Mouse (Mus musculus): Measurements from ENCODE around the gene Plce1.

Plce1 gene

DNA sequence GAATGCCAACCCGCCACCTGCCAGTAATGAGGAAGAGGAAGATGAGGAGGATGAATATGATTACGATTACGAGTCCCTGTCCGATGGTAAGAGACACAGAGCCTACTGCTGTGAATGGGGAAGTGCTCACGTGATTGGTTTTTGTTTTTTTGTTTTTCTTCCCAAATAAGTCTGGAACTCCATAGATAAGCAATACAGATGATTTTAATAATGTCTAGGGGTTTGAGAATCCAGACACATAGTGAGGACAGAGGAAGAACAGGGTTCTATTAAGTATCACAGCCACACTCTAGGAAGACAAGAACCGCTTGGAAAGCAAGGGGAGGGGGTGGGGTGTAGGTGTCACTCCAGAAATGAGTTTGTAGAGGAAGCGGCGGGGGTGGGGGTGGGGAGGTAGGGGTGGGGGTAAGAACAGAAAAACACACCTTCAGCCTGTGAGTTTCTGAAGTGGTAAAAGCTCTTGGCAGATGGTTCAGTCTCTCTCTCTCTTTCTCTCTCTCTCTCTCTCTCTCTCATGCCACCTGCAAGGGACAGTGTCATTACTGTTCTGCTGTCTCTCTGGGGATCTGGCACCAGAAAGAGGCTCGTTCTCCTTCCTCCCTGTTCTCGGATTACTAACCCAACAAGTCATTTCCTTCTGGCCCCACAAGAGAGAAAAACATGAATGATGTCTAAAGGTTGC, 265.0 kb downstream of the Plce1 start:
- no peak for DNase-seq

DNA sequence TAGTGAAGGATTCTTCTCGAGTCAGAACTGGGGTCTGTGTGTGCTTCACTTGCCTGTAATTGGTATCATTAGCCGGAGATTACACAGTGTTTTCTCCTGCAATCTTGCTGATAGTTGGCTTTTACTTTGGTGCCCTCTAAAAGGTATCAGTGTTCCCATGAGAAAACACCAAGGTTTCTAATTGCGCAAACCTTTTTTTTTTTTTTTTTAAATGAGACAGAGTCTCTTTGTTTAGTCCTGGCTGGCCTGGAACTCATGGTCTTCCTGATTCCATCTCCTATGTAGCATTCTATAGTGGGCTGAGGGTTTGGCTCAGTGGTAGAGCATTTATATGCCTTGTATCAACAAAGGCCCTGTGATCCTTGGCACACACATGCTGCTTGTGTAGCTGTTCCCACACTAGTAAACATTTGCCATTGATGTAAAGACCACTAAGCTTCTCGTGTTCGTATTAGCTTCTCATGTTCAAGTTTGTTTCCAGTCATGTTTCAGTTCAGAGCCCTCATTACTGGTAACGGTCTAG, 265.6 kb downstream of the Plce1 start:
- no peak for DNase-seq

DNA sequence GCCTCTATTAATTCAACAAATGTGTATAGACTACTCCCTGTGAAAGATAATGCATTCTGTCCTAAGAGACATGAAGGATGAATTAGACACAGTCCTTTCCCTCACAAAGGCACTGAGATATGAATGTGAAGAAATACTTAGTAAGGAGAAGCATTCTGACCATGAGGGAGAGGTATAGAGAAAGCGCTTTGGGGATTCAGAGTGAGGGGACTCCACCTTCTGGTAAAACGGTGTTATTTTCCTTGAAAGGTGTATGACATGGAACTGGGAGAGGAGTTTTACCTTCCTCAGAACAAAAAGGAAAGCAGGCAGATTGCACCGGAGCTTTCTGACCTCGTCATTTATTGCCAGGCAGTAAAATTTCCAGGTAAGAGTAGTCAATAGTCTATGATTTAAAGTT, 269.3 kb downstream of the Plce1 start:
- DNase-seq, result no peak

DNA sequence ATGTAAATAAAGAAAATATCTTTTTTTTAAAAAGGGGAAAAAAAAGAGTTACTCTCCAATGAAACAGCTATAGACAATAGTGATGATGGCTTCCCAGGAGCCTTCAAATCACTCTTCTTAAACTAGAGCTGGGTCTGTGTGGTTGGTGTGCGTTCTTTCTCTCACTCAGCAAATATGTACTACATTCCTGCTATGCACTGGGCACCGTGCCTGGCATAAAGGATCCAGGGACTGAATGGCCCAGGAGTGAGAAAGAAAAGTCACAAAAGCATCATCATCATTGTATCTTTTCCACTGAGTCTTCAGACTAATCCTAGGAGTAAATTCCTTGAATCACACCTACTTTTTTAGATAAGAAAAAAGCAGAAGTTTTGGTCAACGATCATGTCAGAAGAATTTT, 276.3 kb downstream of the Plce1 start:
- DNase-seq, result no peak

DNA sequence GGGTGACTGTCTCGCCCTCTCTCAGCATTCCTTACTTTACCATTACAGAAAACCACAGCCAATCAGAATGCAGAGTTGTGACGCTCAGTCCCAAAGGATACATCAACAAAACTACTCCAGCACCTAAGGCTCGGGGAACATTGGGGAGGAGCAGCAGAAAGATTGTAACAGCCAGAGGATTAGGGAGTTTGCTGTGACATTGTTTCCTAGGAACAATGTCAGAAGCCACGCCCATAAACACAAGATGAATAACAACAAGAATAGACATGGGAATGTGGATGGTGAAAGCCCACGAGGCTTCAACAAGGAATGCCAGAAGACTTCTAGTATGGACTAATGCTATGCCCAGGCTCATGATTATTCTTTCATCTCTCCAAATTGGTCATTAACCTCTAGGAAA, 277.1 kb downstream of the Plce1 start:
- DNase-seq, result no peak

DNA sequence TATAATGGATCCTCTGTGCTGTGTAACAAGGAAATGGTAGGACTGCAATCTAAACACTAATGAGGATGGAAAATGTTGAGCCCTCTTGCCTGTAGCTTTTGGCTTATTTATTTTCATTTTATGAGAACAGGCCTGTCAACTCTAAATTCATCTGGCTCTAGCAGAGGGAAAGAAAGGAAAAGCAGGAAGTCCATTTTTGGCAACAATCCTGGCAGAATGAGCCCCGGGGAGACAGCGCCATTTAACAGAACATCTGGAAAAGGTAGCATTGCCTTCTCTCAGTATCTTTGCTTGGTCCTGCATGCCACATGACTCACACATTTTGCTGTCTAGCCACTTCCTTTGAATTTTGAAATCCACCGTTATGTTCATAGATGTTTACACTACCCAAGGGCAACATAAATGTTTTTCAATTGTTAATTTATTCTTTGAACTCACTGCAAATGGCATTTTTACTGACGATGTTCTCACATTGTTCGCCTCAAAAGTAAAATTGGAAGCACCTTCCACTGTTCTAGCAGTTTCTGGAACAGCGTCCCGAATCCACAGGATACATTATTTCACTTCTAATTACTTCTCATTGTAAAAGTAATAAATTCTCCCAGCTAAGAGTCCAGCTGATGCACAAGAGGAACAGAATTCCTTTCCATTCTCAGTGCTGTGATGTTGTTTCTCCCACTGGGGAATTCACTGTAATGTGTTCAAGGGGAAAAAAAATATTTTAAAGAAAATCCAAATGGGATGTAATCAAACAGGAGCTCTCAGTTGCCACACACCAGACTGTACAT, 278.0 kb downstream of the Plce1 start:
- DNase-seq, result no peak

DNA sequence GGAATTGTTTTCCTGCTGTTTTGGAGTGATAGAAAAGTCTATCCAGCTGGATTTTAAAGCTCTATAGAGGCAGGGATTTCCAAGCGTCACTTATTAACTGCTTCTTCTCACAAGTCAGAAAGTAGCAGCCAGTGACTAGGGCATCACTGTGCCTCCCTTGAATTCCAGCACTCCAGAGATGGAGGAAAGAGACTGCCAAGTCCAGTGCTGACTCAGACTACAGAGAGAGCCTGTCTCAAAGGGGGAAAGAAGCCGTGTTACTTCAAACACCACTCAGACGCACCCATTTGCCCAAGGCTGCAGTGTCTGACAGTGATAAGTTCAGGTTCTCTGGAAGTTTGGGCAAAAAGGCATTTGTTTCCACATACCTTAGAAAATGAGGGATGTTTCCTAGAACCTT, 279.5 kb downstream of the Plce1 start:
- no peak for DNase-seq

DNA sequence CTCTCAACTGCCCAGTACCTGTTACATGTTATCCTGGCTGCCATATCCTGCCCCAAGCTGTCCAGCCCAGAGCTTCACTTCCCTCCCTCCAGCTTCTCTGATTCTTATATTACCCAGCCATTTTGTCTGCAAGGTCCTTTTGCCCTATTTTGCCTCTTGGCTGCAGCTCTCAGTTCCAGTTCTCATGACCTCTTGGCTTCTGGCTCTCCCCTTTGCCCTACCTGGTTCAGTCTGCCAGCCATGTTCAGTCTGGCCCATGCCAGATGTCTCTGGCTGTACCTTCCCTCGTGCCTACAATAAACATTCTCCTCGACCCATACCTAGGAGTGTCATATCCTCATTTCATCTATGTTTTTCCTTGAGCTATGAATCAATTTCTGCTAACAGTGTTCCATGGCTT, 285.4 kb downstream of the Plce1 start:
- DNase-seq, result no peak

DNA sequence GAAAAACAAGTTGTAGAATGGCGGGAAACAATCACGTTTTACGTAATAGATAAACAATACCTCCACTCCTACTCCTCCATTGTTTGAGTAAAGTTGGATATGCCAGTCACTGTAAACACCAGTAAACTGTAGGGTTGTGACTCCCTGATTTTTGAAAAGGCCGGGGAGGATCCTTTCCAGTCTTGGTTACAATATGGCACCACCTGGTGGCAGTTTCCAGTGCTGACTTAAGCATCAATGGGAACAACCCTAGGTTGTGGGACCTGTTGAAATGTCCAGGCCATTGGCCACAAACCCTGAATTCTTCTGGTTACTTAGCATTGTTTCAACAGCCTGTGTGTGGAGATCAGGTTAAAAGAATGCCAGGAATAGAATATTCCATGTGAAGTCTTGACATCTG, 294.6 kb downstream of the Plce1 start:
- DNase-seq, result peak; percentile 24 to 51

DNA sequence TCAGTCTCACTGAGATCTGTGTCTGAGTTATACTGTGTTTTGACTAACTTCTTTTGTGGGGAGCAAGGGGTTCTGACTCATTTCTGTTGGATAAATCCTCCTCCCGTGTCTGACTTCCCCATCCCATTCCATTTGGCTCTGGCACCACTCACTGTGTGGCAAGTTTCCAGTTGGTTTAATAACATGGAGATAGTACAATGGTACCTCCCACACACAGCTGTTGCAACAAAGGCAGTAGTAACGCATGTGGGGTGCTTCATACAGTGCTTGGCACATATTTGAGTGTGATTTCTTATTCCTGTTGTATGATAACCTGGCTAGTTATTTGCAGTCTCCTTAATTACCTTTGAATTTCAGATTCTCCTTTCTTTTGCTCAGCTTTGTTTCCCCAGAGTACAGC, 297.9 kb downstream of the Plce1 start:
- DNase-seq, result no peak

DNA sequence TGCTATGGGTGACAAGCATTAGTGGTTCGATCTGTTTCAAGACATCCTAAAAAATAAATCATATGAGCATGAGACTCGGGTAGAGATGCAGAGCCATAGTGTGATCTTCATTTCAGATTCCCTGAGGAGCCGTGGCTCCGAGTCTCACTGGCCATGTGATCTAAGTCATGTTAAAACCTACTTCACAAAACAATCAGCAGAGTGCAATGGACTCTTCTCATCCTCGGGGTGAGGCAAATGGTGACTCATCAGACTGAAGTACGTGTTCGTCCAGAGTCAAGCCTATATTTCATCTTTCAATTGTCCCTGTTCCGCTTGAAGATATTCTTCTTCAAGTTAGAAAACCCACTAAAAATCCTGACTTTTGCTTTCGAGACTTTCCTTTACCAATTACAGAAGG, 302.6 kb downstream of the Plce1 start:
- no peak for DNase-seq

DNA sequence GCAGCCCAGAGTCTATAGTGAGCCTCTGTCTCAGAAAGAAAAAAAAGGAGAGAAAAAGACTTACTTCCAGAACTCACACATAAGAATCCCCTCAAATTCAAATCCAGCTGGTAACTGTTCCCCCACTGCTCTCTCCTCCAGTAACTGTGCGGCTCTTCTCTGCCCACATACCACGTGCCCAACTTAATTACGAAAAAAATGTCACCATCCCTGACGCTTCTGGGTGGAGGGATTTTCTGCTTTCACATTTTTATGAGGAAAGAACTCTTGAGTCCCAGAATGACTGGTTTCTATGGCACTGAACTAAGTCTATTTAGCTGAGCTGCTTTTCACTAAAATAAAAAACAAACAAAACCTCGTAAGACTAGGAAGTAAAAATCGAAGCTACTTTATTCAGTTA, 306.8 kb downstream of the Plce1 start:
- DNase-seq, result no peak

DNA sequence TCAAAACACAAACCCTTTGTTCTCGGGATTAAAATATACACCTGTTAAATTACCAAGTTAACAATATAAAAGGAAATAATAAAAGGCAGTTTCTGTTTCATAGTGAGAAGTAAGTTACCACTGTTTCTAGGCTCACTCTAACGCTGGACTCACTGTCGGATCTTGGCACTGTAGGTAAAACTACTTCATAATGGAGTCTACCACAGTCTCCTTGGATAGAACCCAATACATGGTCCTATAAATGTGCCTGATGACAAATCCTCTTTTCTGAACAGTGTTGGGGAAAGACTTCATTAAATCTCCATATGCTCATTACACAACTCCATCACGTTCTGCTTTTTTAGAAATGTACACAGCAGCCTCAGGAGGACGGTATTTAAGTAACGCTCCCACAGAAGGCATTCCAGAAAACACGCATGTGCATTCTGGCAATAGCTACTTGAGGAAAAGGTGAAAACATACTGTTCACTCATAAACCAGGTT, 312.7 kb downstream of the Plce1 start:
- DNase-seq, result no peak

DNA sequence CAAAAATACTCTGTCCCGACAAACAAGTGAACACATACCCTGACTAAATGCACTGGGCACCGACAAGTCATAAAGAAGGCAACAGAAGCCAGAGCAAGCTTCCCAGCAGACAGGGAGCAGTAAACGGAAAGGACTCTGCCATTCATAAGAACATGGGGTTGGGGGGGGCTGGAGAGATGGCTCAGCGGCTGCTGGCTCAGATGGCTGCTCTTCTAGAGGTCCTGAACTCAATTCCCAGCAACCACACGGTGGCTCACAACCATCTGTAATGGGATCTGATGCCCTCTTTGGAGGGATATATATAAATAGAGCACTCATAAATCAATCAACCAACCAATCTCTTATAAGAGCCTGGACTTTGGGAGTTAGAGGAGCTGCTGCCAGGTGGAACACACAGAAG, 315.6 kb downstream of the Plce1 start:
- DNase-seq, result no peak

DNA sequence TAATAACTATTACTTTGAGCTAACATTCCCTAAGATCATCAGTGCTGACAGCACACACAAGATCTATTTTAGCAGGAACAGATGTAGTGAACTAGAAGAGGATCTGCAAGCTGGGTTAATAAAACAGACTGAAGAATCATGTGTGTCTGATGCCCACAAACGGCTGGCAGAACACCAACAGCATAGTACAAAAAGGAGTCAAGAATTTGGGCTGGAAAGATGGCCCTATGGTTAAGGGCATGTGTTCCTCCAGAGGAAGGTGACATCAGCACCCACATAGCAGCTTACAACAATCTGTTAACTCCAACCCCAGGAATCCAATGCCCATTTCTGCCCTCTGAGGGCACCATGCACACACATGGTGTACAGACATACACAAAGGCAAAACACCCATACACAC, 317.4 kb downstream of the Plce1 start:
- DNase-seq, result no peak

DNA sequence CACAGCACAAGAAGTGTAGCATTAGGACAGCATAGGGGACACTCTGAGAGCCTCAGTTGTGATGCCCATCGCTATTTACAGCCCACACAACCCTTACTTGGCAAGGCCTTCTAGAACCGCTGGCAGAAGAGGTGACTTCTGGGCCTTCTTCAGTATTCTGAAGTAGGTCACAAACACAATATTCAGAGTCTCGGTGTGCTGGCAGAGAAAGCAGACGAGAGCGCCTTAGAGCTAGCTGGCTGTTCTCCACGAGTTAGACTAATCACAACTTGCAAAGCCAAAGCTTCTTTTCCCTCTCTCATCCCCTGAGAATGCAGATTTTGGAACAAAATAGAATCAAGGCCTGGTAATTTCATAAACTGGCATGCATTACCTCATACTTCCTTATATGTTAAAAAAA, 317.9 kb downstream of the Plce1 start:
- no peak for DNase-seq

DNA sequence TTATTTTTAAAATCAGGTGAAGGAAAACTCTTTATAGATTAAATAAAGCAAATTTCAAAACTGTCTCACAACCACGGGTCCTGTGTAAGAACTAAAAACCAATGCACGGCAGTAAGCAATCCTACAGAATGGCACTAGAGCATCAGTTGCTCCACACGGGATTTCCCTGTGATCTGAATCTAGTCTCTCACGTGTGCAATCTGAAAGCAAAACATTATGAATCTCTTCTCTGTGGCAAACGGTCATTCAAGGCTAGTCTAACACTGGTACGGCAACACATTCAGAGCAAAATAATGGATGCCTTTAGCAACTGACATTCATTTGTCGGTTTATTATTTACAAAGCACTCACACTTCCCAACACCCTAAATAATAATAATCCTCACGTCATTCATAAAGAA, 337.3 kb downstream of the Plce1 start:
- no peak for DNase-seq

DNA sequence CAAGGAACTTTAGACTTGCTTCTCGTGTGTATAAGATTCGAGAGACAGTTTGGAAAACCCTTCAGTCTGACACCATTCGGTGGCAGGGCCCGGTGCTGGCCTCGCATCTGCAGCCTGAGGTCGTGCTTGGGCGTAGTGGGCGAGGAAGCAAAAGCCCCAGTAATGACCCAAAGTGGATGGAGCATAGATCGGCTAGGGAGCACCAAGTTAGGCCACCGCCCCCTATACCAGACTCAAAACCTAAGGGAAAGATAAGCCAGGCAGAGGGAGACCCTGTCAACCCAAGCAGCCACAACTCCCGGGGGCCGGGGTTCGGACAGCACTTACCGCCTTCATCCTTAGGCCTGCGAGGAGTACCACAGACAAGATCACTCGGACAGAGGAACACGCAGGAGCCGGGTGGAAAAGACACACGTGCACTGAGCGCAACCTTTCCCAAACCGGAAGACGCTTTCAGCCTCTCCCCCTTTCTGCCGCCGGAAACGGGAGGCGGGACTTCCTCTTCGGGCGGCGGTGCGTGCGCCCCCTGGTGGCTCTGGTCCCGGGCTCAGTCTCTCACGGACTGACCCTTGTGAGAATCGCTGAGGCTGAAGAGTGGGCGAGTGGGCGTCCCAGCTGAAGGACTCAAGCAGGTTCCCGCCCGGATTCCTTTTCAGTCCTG, 338.0 kb downstream of the Plce1 start, which contains the start of gene Noc3l:
TSS of gene Noc3l (minus strand) at position 472 of the 661 bp plus-strand sequence.
- DNase-seq, result peak; percentile 93 to 96

DNA sequence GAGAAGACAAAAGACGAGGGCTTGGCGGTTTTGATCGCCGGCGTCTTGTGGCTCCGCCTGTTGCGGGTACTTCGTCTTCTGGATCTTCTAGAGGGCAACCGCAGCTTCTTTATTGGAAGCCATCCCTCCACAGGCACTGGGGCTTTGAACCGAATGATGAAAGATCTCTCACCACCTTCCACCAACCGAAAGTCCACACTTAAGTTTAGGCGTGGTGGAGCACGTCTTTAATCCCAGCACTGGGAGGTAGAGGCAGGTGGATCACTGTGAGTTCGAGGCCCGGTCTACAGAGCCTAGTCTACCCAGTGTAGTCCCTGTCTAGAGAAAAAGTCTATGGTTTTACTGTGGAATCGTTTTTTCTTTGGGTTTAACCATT, 338.5 kb downstream of the Plce1 start:
- no peak for DNase-seq

DNA sequence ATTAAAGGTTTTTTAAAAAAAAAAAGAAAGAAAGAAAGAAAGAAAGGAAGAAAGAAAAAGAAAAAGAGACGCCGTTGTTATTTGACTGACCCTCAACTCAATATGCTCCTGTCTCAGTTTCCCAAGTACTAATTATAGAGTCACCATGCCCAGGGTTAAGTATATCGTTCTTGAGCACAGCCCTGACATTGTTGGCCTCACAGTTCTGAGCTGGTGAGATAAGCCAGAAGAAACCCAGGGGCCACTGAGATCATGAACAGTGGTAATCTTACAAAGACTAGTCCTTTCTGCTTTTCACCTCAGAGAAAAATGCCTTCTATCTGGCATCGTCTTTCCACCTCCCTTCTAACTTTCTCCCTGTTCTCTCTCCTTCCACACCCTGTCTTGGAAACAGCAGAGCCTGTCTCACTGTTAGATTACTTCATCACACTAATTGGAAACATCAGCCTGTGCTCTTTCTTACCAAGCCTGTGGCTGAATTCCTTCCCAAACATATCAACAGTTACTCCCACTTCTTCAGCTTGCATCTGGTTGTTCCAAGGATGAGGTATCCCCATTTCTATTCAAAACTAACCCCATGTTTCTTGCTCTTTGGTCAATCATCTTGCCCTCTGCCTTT, 339.4 kb downstream of the Plce1 start:
- DNase-seq, result no peak

DNA sequence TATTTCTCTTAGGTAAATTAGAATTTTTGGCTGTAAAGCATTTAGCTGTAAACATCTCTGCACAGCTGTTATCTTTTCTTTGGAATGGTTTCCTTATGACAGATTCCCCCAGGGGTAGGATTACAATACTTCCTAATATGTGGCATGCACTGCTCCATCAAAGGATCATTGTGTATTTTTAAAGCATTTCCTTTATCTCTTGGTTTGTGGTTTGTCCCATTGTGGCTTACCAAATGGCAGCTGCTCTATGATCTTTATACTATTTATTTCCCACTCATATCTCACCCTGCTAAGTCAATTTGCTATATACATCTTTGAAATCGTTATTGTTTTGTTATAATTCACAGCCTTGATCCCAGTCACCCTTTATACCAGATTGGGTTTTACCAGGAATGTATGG, 352.3 kb downstream of the Plce1 start:
- DNase-seq, result no peak

All from lung, postnatal 4 days (tissue).